Mouse (Mus musculus) kidney, adult 11 months (tissue): ENCODE results near the gene Scrt2.
A peak's percentile ranks its signal among the peaks of the same experiment; 100 is the strongest.

Experiments used
- DNase-seq: peaks from one replicate; pipeline ENCODE4 v3.0.0; 2022

The Scrt2 gene

GRCm38 (mm10) chr2:152108702-152109101 lies 27.4 kb downstream of the Scrt2 start:
- DNase-seq, result no peak

GRCm38 (mm10) chr2:152109386-152109785 lies 28.1 kb downstream of the Scrt2 start:
- DNase-seq, result no peak

- DNase-seq, result no peak
Observed at GRCm38 (mm10) chr2:152111311-152111710, 30.0 kb downstream of the Scrt2 start.

- peak; percentile 84 for DNase-seq
Observed at GRCm38 (mm10) chr2:152111920-152112319, 30.6 kb downstream of the Scrt2 start.

- DNase-seq, result no peak
Observed at GRCm38 (mm10) chr2:152112490-152112889, 31.2 kb downstream of the Scrt2 start.

- DNase-seq, result no peak
Observed at GRCm38 (mm10) chr2:152112970-152113369, 31.6 kb downstream of the Scrt2 start.

- no peak for DNase-seq
Observed at GRCm38 (mm10) chr2:152114057-152114975, 33.0 kb downstream of the Scrt2 start.

- no peak for DNase-seq
Observed at GRCm38 (mm10) chr2:152117694-152118093, 36.4 kb downstream of the Scrt2 start.

GRCm38 (mm10) chr2:152119228-152119865 lies 38.0 kb downstream of the Scrt2 start:
- DNase-seq, result no peak

- no peak for DNase-seq
Observed at GRCm38 (mm10) chr2:152122896-152123295, 41.6 kb downstream of the Scrt2 start.

GRCm38 (mm10) chr2:152128597-152128996 lies 47.3 kb downstream of the Scrt2 start:
- DNase-seq, result no peak

- no peak for DNase-seq
Observed at GRCm38 (mm10) chr2:152129778-152130177, 48.4 kb downstream of the Scrt2 start.

- DNase-seq, result no peak
Observed at GRCm38 (mm10) chr2:152132016-152132415, 50.7 kb downstream of the Scrt2 start.

- DNase-seq, result no peak
Observed at GRCm38 (mm10) chr2:152132691-152133090, 51.4 kb downstream of the Scrt2 start.

GRCm38 (mm10) chr2:152139191-152139987 lies 58.1 kb downstream of the Scrt2 start:
- DNase-seq, result no peak

GRCm38 (mm10) chr2:152140941-152141340 lies 59.6 kb downstream of the Scrt2 start:
- no peak for DNase-seq

- DNase-seq, result no peak
Observed at GRCm38 (mm10) chr2:152141491-152141890, 60.2 kb downstream of the Scrt2 start.

GRCm38 (mm10) chr2:152142046-152142445 lies 60.7 kb downstream of the Scrt2 start:
- DNase-seq, result peak; percentile 59

- DNase-seq, result no peak
Observed at GRCm38 (mm10) chr2:152142571-152142970, 61.2 kb downstream of the Scrt2 start.

- DNase-seq, result peak; percentile 45
Observed at GRCm38 (mm10) chr2:152143279-152144157, 62.2 kb downstream of the Scrt2 start, which contains the start of gene Tcf15. TSS of gene Tcf15 (plus strand) at chr2:152143561.

- no peak for DNase-seq
Observed at GRCm38 (mm10) chr2:152144158-152144450, 62.8 kb downstream of the Scrt2 start.

GRCm38 (mm10) chr2:152144501-152144900 lies 63.2 kb downstream of the Scrt2 start:
- no peak for DNase-seq
